Mouse (Mus musculus) limb, embryonic 14.5 days (tissue): ENCODE results near the gene Hspbp1. TPM values are rescaled to one million over a fixed set of nuclear protein-coding genes. Genes with fewer than 3 reads are reported as not detected.

Experiments
- ATAC-seq: fragments of 200-750 bp; cut with Nextera tagmentation; 2 replicates; pipeline ENCODE4 v1.8.0; 2017; ENCODE audit warnings: low read depth, moderate number of reproducible peaks, moderate TSS enrichment; ENCODE audit not compliant: low FRiP score
- DNase-seq: peaks from one replicate; pipeline ENCODE4 v3.0.0-alpha.2; 2015; ENCODE audit warnings: low spot score
- H3K27ac ChIP-seq: fragments of 300-500 bp; sonication (generic); replicated peaks from 2 replicates; pipeline ENCODE4 v1.5.1; 2014; ENCODE audit warnings: low read depth, mild to moderate bottlenecking, low read length, moderate library complexity, mixed read lengths
- H3K27me3 ChIP-seq: fragments of 300-500 bp; sonication (generic); 2 replicates; pipeline ENCODE4 v1.6.1; 2014; ENCODE audit warnings: low read length, mixed read lengths; ENCODE audit not compliant: control insufficient read depth, insufficient read depth
- H3K36me3 ChIP-seq: fragments of 300-500 bp; sonication (generic); 2 replicates; pipeline ENCODE4 v1.6.1; 2014; ENCODE audit warnings: mild to moderate bottlenecking, low read length, moderate library complexity, mixed read lengths; ENCODE audit not compliant: control insufficient read depth, insufficient read depth
- H3K4me1 ChIP-seq: fragments of 300-500 bp; sonication (generic); 2 replicates; pipeline ENCODE4 v1.6.1; 2014; ENCODE audit warnings: antibody characterized with exemption, low read length, mixed read lengths; ENCODE audit not compliant: control insufficient read depth, insufficient read depth
- H3K4me2 ChIP-seq: fragments of 300-500 bp; sonication (generic); replicated peaks from 2 replicates; pipeline ENCODE4 v1.6.1; 2014; ENCODE audit warnings: low read depth, mild to moderate bottlenecking, low read length, moderate library complexity; ENCODE audit not compliant: severe bottlenecking
- H3K4me3 ChIP-seq: fragments of 300-500 bp; sonication (generic); replicated peaks from 2 replicates; pipeline ENCODE4 v1.5.1; 2014; ENCODE audit warnings: low read length
- H3K9ac ChIP-seq: fragments of 300-500 bp; sonication (generic); 2 replicates; pipeline ENCODE4 v1.6.1; 2014; ENCODE audit warnings: mild to moderate bottlenecking, low read depth, low read length, moderate library complexity; ENCODE audit not compliant: severe bottlenecking
- H3K9me3 ChIP-seq: fragments of 300-500 bp; sonication (generic); 2 replicates; pipeline ENCODE4 v1.6.1; 2016; ENCODE audit warnings: low read length; ENCODE audit not compliant: control insufficient read depth
- POLR2A ChIP-seq: fragments of 200-500 bp; IDR thresholded peaks from 2 replicates; pipeline ENCODE4 v1.8.0; 2012; ENCODE audit warnings: inconsistent platforms, mild to moderate bottlenecking, moderate library complexity, borderline replicate concordance; ENCODE audit not compliant: insufficient read depth, insufficient read length; ENCODE audit errors: extremely low read depth
- WGBS: fragments of 180-500 bp; shearing (Covaris S2); extraction: QIAGEN DNeasy Blood & Tissue Kit; methylation state at CpG from one replicate; pipeline ENCODE4 v1.1.7; 2014; 5-methylcytosine and 5-hydroxymethylcytosine counted together
- polyA plus RNA-seq, 2 experiments: library from polyadenylated mRNA; depleted of rRNA in 1 of 2; stranded (reverse) in 1 of 2; unstranded in 1 of 2; fragments of >200 nt; fragmentation: Nextera tagmentation in 1 of 2; extraction: Ambion mirVana in 1 of 2; gene quantifications; 2 replicates each; pipeline versions ENCODE4 v1.2.1 to v1.2.3; 2012 to 2014

The Hspbp1 gene
- polyA plus RNA-seq (2012; rRNA removed) (55.6 and 72.9 TPM in 2 replicates), polyA plus RNA-seq (2014; fragmentation: Nextera tagmentation; extraction: Ambion mirVana) (77.5 and 82.5 TPM in 2 replicates)

DNA sequence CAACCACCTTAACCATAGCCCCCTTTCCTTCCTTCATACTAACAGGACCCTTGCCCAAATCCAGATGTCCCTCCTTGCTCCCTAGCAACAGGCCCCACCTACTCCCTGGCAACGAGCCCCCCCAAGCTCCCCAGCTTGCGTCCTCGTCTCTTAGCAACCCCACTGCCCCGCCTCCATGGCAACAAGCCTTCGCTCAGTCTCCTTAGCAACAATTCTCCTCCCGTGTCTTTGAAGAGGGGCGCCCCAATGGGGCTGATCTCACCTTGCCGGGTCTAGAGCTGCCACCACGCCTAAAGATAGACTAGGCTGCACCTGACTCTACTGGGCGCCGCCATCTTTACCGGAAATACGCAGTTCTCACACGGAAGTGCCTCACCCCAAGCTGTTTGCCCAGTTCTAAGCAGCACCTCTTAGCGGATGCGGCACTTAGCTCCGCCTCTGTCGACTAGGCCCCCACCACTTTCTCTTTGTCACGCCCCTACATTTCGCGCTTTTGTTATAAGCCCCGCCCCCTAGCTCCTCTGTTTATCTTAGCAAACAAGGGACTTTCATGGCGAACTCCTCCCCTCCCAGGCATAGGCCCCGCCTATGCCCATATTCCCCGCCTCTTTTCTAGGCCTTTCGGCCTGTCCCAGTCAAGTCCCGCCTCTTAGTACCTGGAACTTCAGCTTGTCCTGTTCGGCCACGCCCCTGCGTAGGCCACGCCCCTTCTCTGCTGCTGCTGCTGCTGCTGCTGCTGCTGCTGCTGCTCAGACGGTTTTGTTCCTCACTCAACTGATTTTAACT is at the start of gene Hspbp1:
Gene Hspbp1 (minus strand): TSS at position 437 of the 786 bp plus-strand sequence.
- H3K27ac ChIP-seq, result peak within 1 kb of the TSS; percentile 70
- H3K9ac ChIP-seq, result peak within 1 kb of the TSS; percentile 58
- H3K9me3 ChIP-seq, result no peaks in the 10 kb centered on the region
- no peaks in the 10 kb centered on the region for H3K27me3 ChIP-seq
- H3K4me1 ChIP-seq, result peaks cover 8% of the 10 kb centered on the region
- TF ChIP-seq POLR2A, result no peak
- H3K4me2 ChIP-seq, result peak within 1 kb of the TSS; percentile 86
- peak; percentile 97 for ATAC-seq
- 0% methylated on average over 32 of the region's 32 CpGs for WGBS
- peak within 1 kb of the TSS; percentile 73 for H3K4me3 ChIP-seq
- DNase-seq, result peak; percentile 97
- H3K36me3 ChIP-seq, result peaks cover 20% of the 10 kb centered on the region

DNA sequence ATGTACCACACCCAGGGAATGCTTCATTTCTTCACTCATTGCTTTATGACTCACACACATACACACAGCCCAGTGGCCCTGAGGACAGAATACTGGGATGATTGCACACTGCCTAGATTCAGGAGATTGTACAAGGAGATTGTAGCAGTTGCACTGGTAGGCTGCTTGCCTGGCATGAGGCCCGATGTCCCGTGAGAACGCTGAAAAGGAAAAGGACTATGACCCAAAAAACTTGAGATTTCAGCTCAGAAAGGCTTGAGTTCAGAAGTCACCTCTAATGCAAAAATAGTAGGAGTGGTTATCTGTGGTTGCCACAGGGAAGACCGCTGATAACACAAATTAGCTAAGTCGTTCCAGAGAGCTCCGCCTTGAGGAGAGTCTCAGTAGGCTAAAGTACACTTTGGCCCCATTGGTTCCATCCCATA is 48.1 kb upstream of the Hspbp1 start:
- Histone ChIP-seq H3K4me2 (no peak overlapping the region), H3K27ac (no peak overlapping the region), H3K27me3 (no peaks in the 10 kb centered on the region), H3K9me3 (no peaks in the 10 kb centered on the region), H3K4me3 (no peak overlapping the region), H3K4me1 (no peaks in the 10 kb centered on the region), H3K36me3 (no peaks in the 10 kb centered on the region), H3K9ac (no peak overlapping the region)
- TF ChIP-seq POLR2A, result no peak
- 65% methylated on average over 6 of the region's 6 CpGs for WGBS
- ATAC-seq, result no peak
- DNase-seq, result no peak

DNA sequence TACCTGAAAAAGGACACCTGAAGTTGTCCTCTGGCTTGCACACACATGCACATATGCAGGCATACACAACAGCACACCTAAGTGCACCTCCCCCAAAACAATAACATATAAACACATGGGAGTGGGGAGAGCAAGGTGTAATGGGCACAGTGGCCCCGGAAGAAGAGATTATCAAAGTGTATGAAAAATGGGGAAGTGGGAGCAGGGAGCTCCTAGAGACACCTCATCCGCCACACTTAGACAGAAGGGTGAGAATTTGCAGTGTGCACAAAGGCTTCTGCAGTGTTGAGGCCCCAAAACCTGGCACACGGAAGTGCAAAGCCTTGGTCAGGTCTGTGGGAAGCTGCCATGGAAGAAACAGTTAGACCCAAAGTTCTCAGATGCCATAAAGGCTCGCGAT is 46.2 kb upstream of the Hspbp1 start:
- DNase-seq (no peak), ATAC-seq (no peak)
- Histone ChIP-seq H3K36me3 (no peaks in the 10 kb centered on the region), H3K9ac (no peak overlapping the region), H3K4me2 (no peak overlapping the region), H3K9me3 (no peaks in the 10 kb centered on the region), H3K4me3 (no peak overlapping the region), H3K27ac (no peak overlapping the region), H3K4me1 (no peaks in the 10 kb centered on the region), H3K27me3 (no peaks in the 10 kb centered on the region)
- 84% methylated on average over 5 of the region's 5 CpGs for WGBS
- TF ChIP-seq POLR2A, result no peak

DNA sequence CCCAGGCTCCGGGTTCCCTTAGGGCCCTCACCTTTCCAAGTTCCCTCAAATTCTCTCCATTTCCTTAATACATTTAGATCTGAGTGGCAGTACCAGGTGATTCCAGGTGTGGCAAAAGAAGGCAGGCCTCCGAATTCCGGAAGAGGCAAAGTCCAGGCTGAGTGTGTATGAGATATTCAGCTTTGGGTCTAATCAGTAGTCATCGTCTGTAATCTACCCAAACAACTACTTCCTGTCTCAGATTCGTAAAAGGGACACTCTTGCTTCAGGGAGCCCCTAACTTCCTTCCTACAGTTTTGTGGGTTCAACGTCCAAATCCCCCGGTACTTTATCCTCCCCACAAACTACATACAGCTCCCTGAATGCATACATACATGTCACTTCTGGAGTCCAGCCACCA is 40.3 kb upstream of the Hspbp1 start, which contains the start of gene Tmem150b:
Gene Tmem150b (minus strand): TSS at position 81 of the 400 bp plus-strand sequence.
- no peak for ATAC-seq
- Histone ChIP-seq H3K4me2 (no peak within 1 kb of the TSS), H3K27me3 (no peaks in the 10 kb centered on the region), H3K36me3 (no peaks in the 10 kb centered on the region), H3K9ac (no peak within 1 kb of the TSS), H3K4me1 (no peaks in the 10 kb centered on the region), H3K4me3 (no peak within 1 kb of the TSS), H3K27ac (no peak within 1 kb of the TSS), H3K9me3 (no peaks in the 10 kb centered on the region)
- no peak for TF ChIP-seq POLR2A
- WGBS, result 80% methylated on average over 7 of the region's 7 CpGs
- no peak for DNase-seq

DNA sequence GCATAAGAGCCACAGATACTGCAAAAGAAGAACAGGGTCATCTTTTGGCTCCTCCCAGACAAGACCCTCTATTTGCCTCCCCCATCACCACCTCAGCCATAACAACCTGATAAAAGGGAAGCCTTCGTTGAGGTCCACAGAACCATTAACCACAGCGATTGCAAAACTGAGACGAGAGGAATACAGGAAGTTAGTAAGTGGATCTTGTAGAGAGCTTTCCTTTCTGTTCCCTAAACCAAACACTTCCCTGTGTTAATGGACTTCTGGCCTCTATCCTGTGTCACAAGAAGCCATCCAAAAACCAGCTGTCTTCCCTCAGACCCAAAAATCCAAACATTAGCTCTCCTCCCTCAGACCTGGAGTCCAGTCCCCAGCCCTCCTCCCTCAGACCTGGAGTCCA is 39.5 kb upstream of the Hspbp1 start:
- Histone ChIP-seq H3K4me1 (no peaks in the 10 kb centered on the region), H3K27ac (no peak overlapping the region), H3K9me3 (no peaks in the 10 kb centered on the region), H3K9ac (no peak overlapping the region), H3K27me3 (no peaks in the 10 kb centered on the region), H3K4me3 (no peak overlapping the region), H3K4me2 (no peak overlapping the region), H3K36me3 (no peaks in the 10 kb centered on the region)
- no peak for TF ChIP-seq POLR2A
- ATAC-seq (no peak), DNase-seq (no peak)
- WGBS, result 62% methylated on average over 3 of the region's 3 CpGs
